Mouse (Mus musculus): Measurements from ENCODE around the gene Htra1. TPM values are rescaled to one million over a fixed set of nuclear protein-coding genes. Genes with fewer than 3 reads are reported as not detected.

The Htra1 gene
- polyA plus RNA-seq, 1 experiment from 2014 or later, result 10.2 TPM

DNA sequence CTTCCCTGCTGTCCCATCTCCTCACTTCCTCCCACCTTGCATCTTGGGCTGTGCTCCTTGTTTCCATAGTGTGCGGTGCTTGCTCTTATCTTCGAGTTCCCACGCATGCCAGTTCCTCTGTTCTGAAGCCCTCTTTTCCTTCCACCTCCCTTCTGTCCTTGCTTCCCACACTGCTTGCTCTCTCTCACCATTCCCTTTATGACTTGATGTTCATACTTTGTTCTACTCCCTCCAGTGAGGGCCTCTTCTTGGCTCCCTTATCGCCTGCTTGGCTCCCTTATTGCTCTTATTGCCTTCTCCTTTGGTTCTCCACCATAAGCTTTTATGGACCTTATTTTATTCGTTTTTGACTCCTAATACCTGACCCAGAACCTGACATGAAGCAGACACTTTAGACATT, 73.3 kb downstream of the Htra1 start:
- Histone ChIP-seq H3K36me3 (ENCODE audit: control insufficient read depth, insufficient read depth, low read length) (no peaks in the 10 kb centered on the region), H3K4me3 (ENCODE audit: low read depth, low read length) (no peak overlapping the region), H3K27me3 (ENCODE audit: control insufficient read depth, insufficient read depth, low read length) (no peaks in the 10 kb centered on the region), H3K9ac (replicated peaks; ENCODE audit: low read depth, low read length) (no peak overlapping the region), H3K9me3 (ENCODE audit: control insufficient read depth, low read depth, low read length) (peaks cover 6% of the 10 kb centered on the region; the same call in 1 of the 2 replicates), H3K4me2 (replicated peaks; ENCODE audit: low read depth, low read length) (no peak overlapping the region), H3K4me1 (ENCODE audit: control insufficient read depth, insufficient read depth, low read length) (no peaks in the 10 kb centered on the region), H3K27ac (ENCODE audit: low read length) (no peak overlapping the region)
- ATAC-seq (ENCODE audit: insufficient number of reproducible peaks, insufficient read depth, low FRiP score, low read depth), result no peak
- WGBS, result 78% methylated on average over 5 of the region's 5 CpGs

GRCm38 (mm10) chr7:131011901-131012300, 76.0 kb downstream of the Htra1 start:
- Histone ChIP-seq H3K9me3 (ENCODE audit: control insufficient read depth, low read depth, low read length) (peaks cover 3% of the 10 kb centered on the region; the same call in 1 of the 2 replicates), H3K4me1 (ENCODE audit: control insufficient read depth, insufficient read depth, low read length) (no peaks in the 10 kb centered on the region), H3K4me2 (replicated peaks; ENCODE audit: low read depth, low read length) (no peak overlapping the region), H3K9ac (replicated peaks; ENCODE audit: low read depth, low read length) (no peak overlapping the region), H3K27me3 (ENCODE audit: control insufficient read depth, insufficient read depth, low read length) (no peaks in the 10 kb centered on the region), H3K4me3 (ENCODE audit: low read depth, low read length) (no peak overlapping the region), H3K36me3 (ENCODE audit: control insufficient read depth, insufficient read depth, low read length) (no peaks in the 10 kb centered on the region), H3K27ac (ENCODE audit: low read length) (no peak overlapping the region)
- 53% methylated on average over 1 of the region's 1 CpGs for WGBS
- no peak for ATAC-seq (ENCODE audit: insufficient number of reproducible peaks, insufficient read depth, low FRiP score, low read depth)

DNA sequence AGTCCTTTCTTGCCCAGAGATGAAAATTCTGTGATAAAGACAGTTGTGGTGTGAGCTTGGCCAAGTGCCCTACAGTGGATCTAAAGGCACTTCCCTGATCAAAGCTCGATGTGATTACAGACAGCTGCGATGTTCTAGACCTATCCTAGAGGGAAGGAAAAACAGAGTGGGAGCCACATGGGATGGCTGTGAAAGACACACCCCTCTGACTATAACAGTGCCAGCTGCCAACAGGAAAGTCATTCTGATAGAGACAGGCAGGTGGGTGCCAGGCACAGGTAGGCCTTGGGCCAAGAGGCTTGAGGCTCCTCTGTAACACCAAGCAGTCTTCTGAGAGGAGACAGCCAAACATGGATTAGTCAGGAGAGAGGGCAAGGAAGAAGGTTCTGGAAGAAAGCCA, 83.3 kb downstream of the Htra1 start:
- ATAC-seq (ENCODE audit: insufficient number of reproducible peaks, insufficient read depth, low FRiP score, low read depth), result no peak
- H3K4me3 ChIP-seq (ENCODE audit: low read depth, low read length), result no peak overlapping the region
- no peaks in the 10 kb centered on the region for H3K27me3 ChIP-seq (ENCODE audit: control insufficient read depth, insufficient read depth, low read length)
- H3K36me3 ChIP-seq (ENCODE audit: control insufficient read depth, insufficient read depth, low read length), result no peaks in the 10 kb centered on the region
- no peaks in the 10 kb centered on the region for H3K9me3 ChIP-seq (ENCODE audit: control insufficient read depth, low read depth, low read length)
- no peaks in the 10 kb centered on the region for H3K4me1 ChIP-seq (ENCODE audit: control insufficient read depth, insufficient read depth, low read length)
- H3K27ac ChIP-seq (ENCODE audit: low read length), result no peak overlapping the region
- WGBS, result 85% methylated on average over 2 of the region's 2 CpGs
- no peak overlapping the region for H3K4me2 ChIP-seq (replicated peaks; ENCODE audit: low read depth, low read length)
- no peak overlapping the region for H3K9ac ChIP-seq (replicated peaks; ENCODE audit: low read depth, low read length)

GRCm38 (mm10) chr7:131024807-131025206, 88.9 kb downstream of the Htra1 start:
- no peak for ATAC-seq (ENCODE audit: insufficient number of reproducible peaks, insufficient read depth, low FRiP score, low read depth)
- no peaks in the 10 kb centered on the region for H3K27me3 ChIP-seq (ENCODE audit: control insufficient read depth, insufficient read depth, low read length)
- 42% methylated on average over 1 of the region's 1 CpGs for WGBS
- H3K4me2 ChIP-seq (replicated peaks; ENCODE audit: low read depth, low read length), result no peak overlapping the region
- H3K27ac ChIP-seq (ENCODE audit: low read length), result no peak overlapping the region
- H3K9ac ChIP-seq (replicated peaks; ENCODE audit: low read depth, low read length), result no peak overlapping the region
- no peaks in the 10 kb centered on the region for H3K4me1 ChIP-seq (ENCODE audit: control insufficient read depth, insufficient read depth, low read length)
- no peaks in the 10 kb centered on the region for H3K9me3 ChIP-seq (ENCODE audit: control insufficient read depth, low read depth, low read length)
- no peak overlapping the region for H3K4me3 ChIP-seq (ENCODE audit: low read depth, low read length)
- no peaks in the 10 kb centered on the region for H3K36me3 ChIP-seq (ENCODE audit: control insufficient read depth, insufficient read depth, low read length)

DNA sequence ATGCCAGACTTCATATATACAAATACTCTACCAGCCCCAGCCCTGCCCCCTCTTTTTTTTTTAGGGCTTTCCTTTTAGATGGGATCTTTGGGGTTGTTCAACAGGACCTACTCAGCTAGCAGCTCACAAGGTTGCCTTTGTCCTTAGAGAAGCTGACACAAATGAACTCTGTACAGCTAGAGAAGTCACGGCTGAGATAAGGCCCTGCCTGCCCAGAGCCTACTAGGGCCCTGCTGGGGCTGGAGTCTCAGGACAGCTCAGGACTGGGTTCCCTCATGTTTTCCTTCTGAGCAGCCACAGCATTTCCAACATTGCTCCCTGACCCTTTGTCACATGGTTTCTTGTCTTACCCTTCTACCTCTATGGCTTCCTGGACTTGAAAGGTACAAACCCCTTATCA, 91.6 kb downstream of the Htra1 start:
- Histone ChIP-seq H3K4me3 (ENCODE audit: low read depth, low read length) (no peak overlapping the region), H3K27ac (ENCODE audit: low read length) (no peak overlapping the region), H3K36me3 (ENCODE audit: control insufficient read depth, insufficient read depth, low read length) (no peaks in the 10 kb centered on the region), H3K4me2 (replicated peaks; ENCODE audit: low read depth, low read length) (no peak overlapping the region), H3K9me3 (ENCODE audit: control insufficient read depth, low read depth, low read length) (no peaks in the 10 kb centered on the region), H3K4me1 (ENCODE audit: control insufficient read depth, insufficient read depth, low read length) (no peaks in the 10 kb centered on the region), H3K9ac (replicated peaks; ENCODE audit: low read depth, low read length) (no peak overlapping the region), H3K27me3 (ENCODE audit: control insufficient read depth, insufficient read depth, low read length) (no peaks in the 10 kb centered on the region)
- ATAC-seq (ENCODE audit: insufficient number of reproducible peaks, insufficient read depth, low FRiP score, low read depth), result no peak
- WGBS, result 67% methylated on average over 1 of the region's 1 CpGs

DNA sequence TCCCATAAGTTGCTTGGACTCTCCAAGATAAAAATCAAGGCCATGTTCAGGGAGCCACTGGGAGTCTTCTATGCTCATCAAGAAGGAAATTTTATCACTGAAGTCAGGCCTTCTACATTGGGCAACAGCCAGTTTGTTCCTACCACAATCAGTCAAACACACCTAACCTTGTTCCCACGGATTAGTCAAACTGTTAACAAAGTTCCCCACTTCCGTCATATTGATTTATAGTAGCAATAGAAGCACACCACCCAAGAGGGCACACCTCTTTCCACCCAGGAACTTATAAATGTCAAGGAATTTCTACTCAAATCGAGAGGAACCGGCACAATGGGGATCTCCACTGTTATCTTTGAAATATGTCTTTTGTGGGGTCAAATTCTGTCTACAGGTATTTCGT, 95.8 kb downstream of the Htra1 start, which contains the start of gene Dmbt1:
Dmbt1 (plus strand) TSS at position 299 of the 400 bp plus-strand sequence.
- ATAC-seq (ENCODE audit: insufficient number of reproducible peaks, insufficient read depth, low FRiP score, low read depth), result no peak
- Histone ChIP-seq H3K4me2 (replicated peaks; ENCODE audit: low read depth, low read length) (no peak within 1 kb of the TSS), H3K9ac (replicated peaks; ENCODE audit: low read depth, low read length) (no peak within 1 kb of the TSS), H3K4me3 (ENCODE audit: low read depth, low read length) (no peak within 1 kb of the TSS), H3K27ac (ENCODE audit: low read length) (no peak within 1 kb of the TSS), H3K9me3 (ENCODE audit: control insufficient read depth, low read depth, low read length) (no peaks in the 10 kb centered on the region), H3K4me1 (ENCODE audit: control insufficient read depth, insufficient read depth, low read length) (no peaks in the 10 kb centered on the region), H3K27me3 (ENCODE audit: control insufficient read depth, insufficient read depth, low read length) (no peaks in the 10 kb centered on the region), H3K36me3 (ENCODE audit: control insufficient read depth, insufficient read depth, low read length) (no peaks in the 10 kb centered on the region)
- WGBS, result 53% methylated on average over 5 of the region's 5 CpGs

Small RNA genes within 50 kb of the gene (microRNA-seq; reads per million reads assigned to microRNA genes)
- not detected for gene Mir7061

Other genes with a start within 250 kb of the Htra1 start
- 0.23 TPM in 1 of 2 replicates, not detected in the other for gene Btbd16, start 162.0 kb upstream of the Htra1 start, polyA plus RNA-seq (2014; fragmentation: Nextera tagmentation; extraction: Ambion mirVana)
- gene Plekha1, start 70.4 kb upstream of the Htra1 start, polyA plus RNA-seq (2014; fragmentation: Nextera tagmentation; extraction: Ambion mirVana), result 44.3 and 47.1 TPM in 2 replicates
- gene Dmbt1, start 95.9 kb downstream of the Htra1 start, polyA plus RNA-seq (2014; fragmentation: Nextera tagmentation; extraction: Ambion mirVana), result 7.4 and 10.9 TPM in 2 replicates
- gene 4933402N03Rik, start 210.2 kb downstream of the Htra1 start, polyA plus RNA-seq (2014; fragmentation: Nextera tagmentation; extraction: Ambion mirVana), result not detected in 2 replicates
- not detected in 2 replicates for gene 5430419D17Rik, start 238.3 kb downstream of the Htra1 start, polyA plus RNA-seq (2014; fragmentation: Nextera tagmentation; extraction: Ambion mirVana)

Data from stomach, embryonic 14.5 days (tissue).